In genomic region chr9:99248304-99248703, GRCm38 (mm10) we compare ENCODE assay signal across 11 mouse cellular contexts. TPM values are rescaled to one million over a fixed set of nuclear protein-coding genes. Genes with fewer than 3 reads are reported as not detected.
DNase-seq lines count a peak whose midpoint lies in the region; TF ChIP-seq lines count a peak whose summit lies in the region.
"Had no signal": no experiment of that assay in that cellular context is flagged by ENCODE, and none has a peak within 500 bp of the region (broad histone marks: within the 10 kb centered on the region; RNA-seq: fewer than 3 reads in every experiment).

No protein-coding gene starts in this region.

- no peak overlapping the region for H3K27ac ChIP-seq in gastrocnemius, adult 2 months
- H3K27ac ChIP-seq: hindbrain, postnatal 0 days had no signal

- no peak for TF ChIP-seq CTCF in gastrocnemius, adult 2 months (IDR thresholded peaks at IDR 0.05)

- intact Hi-C loops in gastrocnemius, adult 2 months (cut with DNase I) = loop anchor here (10.0 kb wide), 2 partner anchors 186 to 326 kb away; partner anchors contain the start of genes Dbr1 and Mras

- peak; percentile 17 for DNase-seq in kidney, postnatal 10 days
- no peak for DNase-seq in kidney, adult 9 months
- peak; percentile 13 for DNase-seq in adrenal gland, postnatal 25 days
- peak; percentile 8 for DNase-seq in embryo, embryonic 11.5 days (ENCODE audit: low read depth, low spot score)
- peak; percentile 30 to 77 for DNase-seq in spleen, postnatal 10 days (ENCODE audit: low spot score in 2 of 2)
- no peak for DNase-seq in right cerebral cortex, postnatal 25 days
- no peak for DNase-seq in gastrocnemius, adult 2 months
- DNase-seq: thymus, adult 18-20 months had no signal

- no peak overlapping the region for H3K4me3 ChIP-seq in gastrocnemius, adult 2 months

RNA-seq across cellular contexts. Expression of gene Cep70, which starts 5.1 kb away (rescaled TPM):
- total RNA-seq in adrenal gland, postnatal 25 days (2021) = 7.5 and 11.7 TPM in 2 replicates
- 1 to 10 TPM; 2.1 TPM for total RNA-seq in gastrocnemius, adult 2 months (2021)

RNA-seq across cellular contexts. Expression of gene Faiml, which starts 11.3 kb away (rescaled TPM):
- not detected in 2 replicates for total RNA-seq in adrenal gland, postnatal 25 days (2021)
- total RNA-seq in gastrocnemius, adult 2 months (2021) = not detected
- total RNA-seq: heart, adult 8-10 months; hindbrain, postnatal 0 days; left cerebral cortex, postnatal 25 days had no signal

Comparison
In these comparisons a context has a peak if more than half of its experiments do, and no peak if none do; other contexts are left out.
1. DNase-seq: peak in kidney, postnatal 10 days (single experiment), adrenal gland, postnatal 25 days (single experiment), embryo, embryonic 11.5 days (single experiment) and spleen, postnatal 10 days (2 of 2); none in kidney, adult 9 months (single experiment), right cerebral cortex, postnatal 25 days (single experiment) and gastrocnemius, adult 2 months (single experiment).